Mouse (Mus musculus) kidney, adult 18-20 months (tissue): ENCODE data around the gene Cox15.

Experiments
- DNase-seq: peaks from one replicate; pipeline ENCODE4 v3.0.0; 2021

The Cox15 gene

GRCm38 (mm10) chr19:43760504-43760903 is 7.7 kb upstream of the Cox15 start:
- DNase-seq = peak; percentile 80

GRCm38 (mm10) chr19:43754872-43755271 is 2.1 kb upstream of the Cox15 start:
- no peak for DNase-seq

GRCm38 (mm10) chr19:43754237-43754636 is 1.4 kb upstream of the Cox15 start:
- no peak for DNase-seq

GRCm38 (mm10) chr19:43753226-43753835 is 531 bp upstream of the Cox15 start:
- peak; percentile 94 for DNase-seq

GRCm38 (mm10) chr19:43750008-43750407 is 2.8 kb downstream of the Cox15 start:
- DNase-seq = no peak

- DNase-seq = no peak
Measured at GRCm38 (mm10) chr19:43747877-43748276, 4.9 kb downstream of the Cox15 start.

- DNase-seq = no peak
Measured at GRCm38 (mm10) chr19:43745740-43746139, 7.1 kb downstream of the Cox15 start.

- DNase-seq = no peak
Measured at GRCm38 (mm10) chr19:43743401-43743800, 9.4 kb downstream of the Cox15 start.

GRCm38 (mm10) chr19:43738409-43738808 is 14.4 kb downstream of the Cox15 start:
- DNase-seq = no peak

- no peak for DNase-seq
Measured at GRCm38 (mm10) chr19:43731157-43731556, 21.6 kb downstream of the Cox15 start.

GRCm38 (mm10) chr19:43730037-43730428 is 22.8 kb downstream of the Cox15 start:
- DNase-seq = no peak

GRCm38 (mm10) chr19:43729296-43730036 is 23.3 kb downstream of the Cox15 start:
- no peak for DNase-seq

GRCm38 (mm10) chr19:43726510-43727146 is 26.2 kb downstream of the Cox15 start:
- DNase-seq = no peak

- no peak for DNase-seq
Measured at GRCm38 (mm10) chr19:43724821-43725220, 28.0 kb downstream of the Cox15 start.

- DNase-seq = no peak
Measured at GRCm38 (mm10) chr19:43724194-43724593, 28.6 kb downstream of the Cox15 start.

GRCm38 (mm10) chr19:43723501-43723900 is 29.3 kb downstream of the Cox15 start:
- DNase-seq = no peak

- DNase-seq = no peak
Measured at GRCm38 (mm10) chr19:43722891-43723290, 29.9 kb downstream of the Cox15 start.

- no peak for DNase-seq
Measured at GRCm38 (mm10) chr19:43720061-43720460, 32.7 kb downstream of the Cox15 start.

GRCm38 (mm10) chr19:43711971-43712370 is 40.8 kb downstream of the Cox15 start:
- DNase-seq = no peak

- DNase-seq = peak; percentile 38
Measured at GRCm38 (mm10) chr19:43711159-43711916, 41.5 kb downstream of the Cox15 start.

GRCm38 (mm10) chr19:43709317-43709716 is 43.5 kb downstream of the Cox15 start:
- no peak for DNase-seq

GRCm38 (mm10) chr19:43708206-43708605 is 44.6 kb downstream of the Cox15 start:
- DNase-seq = no peak

GRCm38 (mm10) chr19:43704787-43705497 is 47.9 kb downstream of the Cox15 start:
- DNase-seq = no peak
